8 mouse cellular contexts compared by ENCODE assay signal in the genomic region with DNA sequence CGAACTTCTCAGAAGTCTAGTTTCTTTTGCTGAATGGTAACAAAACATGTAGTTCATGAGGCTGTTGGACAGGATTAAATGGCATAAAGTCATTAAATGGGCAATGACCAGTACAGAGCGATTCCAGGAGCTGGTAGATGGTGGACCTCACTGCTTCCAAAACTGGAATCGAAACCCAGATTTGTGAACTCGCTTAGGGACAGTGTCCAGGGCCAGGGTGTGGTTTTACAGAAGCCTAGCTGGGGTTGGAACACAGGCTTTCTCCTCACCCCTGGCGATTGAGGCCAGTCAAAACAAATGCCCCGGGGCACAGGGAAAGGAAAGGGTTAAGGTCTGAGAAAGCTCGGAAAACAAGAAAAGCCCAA. TPM values are rescaled to one million over a fixed set of nuclear protein-coding genes. Genes with fewer than 3 reads are reported as not detected.
DNase-seq lines count a peak whose midpoint lies in the region; ATAC-seq and TF ChIP-seq lines count a peak whose summit lies in the region.

No protein-coding gene starts in this region.

- H3K79me2 ChIP-seq in heart, adult 2 months (replicated peaks; ENCODE audit: control insufficient read depth, insufficient read depth, low read length): no peaks in the 10 kb centered on the region

- peak overlapping the region; percentile 85 for H3K9ac ChIP-seq in heart, adult 2 months (ENCODE audit: low read depth, low read length)
- no peak overlapping the region for H3K9ac ChIP-seq in neural tube, embryonic 11.5 days (ENCODE audit: low read length)
- no peak overlapping the region for H3K9ac ChIP-seq in liver, embryonic 14.5 days (replicated peaks)

- no peak for TF ChIP-seq CTCF in heart, adult 2 months (IDR thresholded peaks at IDR 0.05)
- TF ChIP-seq CTCF in liver, embryonic 14.5 days (IDR thresholded peaks at IDR 0.05; ENCODE audit: low read depth): no peak

- peak overlapping the region; percentile 86 for H3K4me3 ChIP-seq in heart, adult 2 months
- H3K4me3 ChIP-seq in neural tube, embryonic 11.5 days (ENCODE audit: low read depth, low read length): peak overlapping the region; percentile 89
- peak overlapping the region in 1 of 2 experiments; percentile 18; a peak in 2 of 4 replicates for H3K4me3 ChIP-seq in liver, embryonic 14.5 days (ENCODE audit: insufficient read depth in 1 of 2, low read depth in 2 of 2, low read length in 2 of 2)

- WGBS in heart, adult 2 months: 34% methylated on average over 7 of the region's 7 CpGs
- 16% methylated on average over 7 of the region's 7 CpGs for WGBS in neural tube, embryonic 11.5 days
- 27% methylated on average over 7 of the region's 7 CpGs for WGBS in liver, embryonic 14.5 days (ENCODE audit: insufficient replicate concordance)

- peak overlapping the region; percentile 81 for H3K27ac ChIP-seq in heart, adult 2 months
- no peak overlapping the region for H3K27ac ChIP-seq in neural tube, embryonic 11.5 days (ENCODE audit: low read depth, low read length)
- no peak overlapping the region for H3K27ac ChIP-seq in liver, embryonic 14.5 days

- 0 out of 2 replicates have a peak, but pooled peaks cover 2% of the 10 kb centered on the region for H3K27me3 ChIP-seq in heart, adult 2 months (ENCODE audit: control insufficient read depth, insufficient read depth, low read length)
- H3K27me3 ChIP-seq in neural tube, embryonic 11.5 days (ENCODE audit: control insufficient read depth, insufficient read depth, low read length): no peaks in the 10 kb centered on the region
- peaks cover 30% of the 10 kb centered on the region for H3K27me3 ChIP-seq in liver, embryonic 14.5 days (ENCODE audit: control insufficient read depth, insufficient read depth, low read length)

- no peak for TF ChIP-seq EP300 in heart, adult 2 months (IDR thresholded peaks at IDR 0.05; ENCODE audit: insufficient read depth, low read depth, low read length)
- TF ChIP-seq EP300 in liver, embryonic 14.5 days (IDR thresholded peaks at IDR 0.05; ENCODE audit: low read depth): no peak

- DNase-seq in heart, adult 2 months: no peak
- DNase-seq in heart, adult 11 months: no peak
- DNase-seq in neural tube, embryonic 11.5 days (ENCODE audit: low spot score): no peak
- no peak for DNase-seq in neural tube, embryonic 10.5 days (ENCODE audit: extremely low spot score, low spot score)
- no peak for DNase-seq in liver, embryonic 14.5 days (ENCODE audit: low read depth in 3 of 3, low spot score in 3 of 3)
- DNase-seq in B cell, adult 2 months: no peak
- no peak for DNase-seq in frontal cortex, postnatal 10 days (ENCODE audit: low spot score in 2 of 2)
- no peak for DNase-seq in urinary bladder, postnatal 10 days (ENCODE audit: low spot score)

- H3K36me3 ChIP-seq in heart, adult 2 months (ENCODE audit: control insufficient read depth, insufficient read depth, low read length): no peaks in the 10 kb centered on the region; the same call in 1 of the 2 replicates
- H3K36me3 ChIP-seq in neural tube, embryonic 11.5 days (ENCODE audit: control insufficient read depth, insufficient read depth, low read length): no peaks in the 10 kb centered on the region
- no peaks in the 10 kb centered on the region for H3K36me3 ChIP-seq in liver, embryonic 14.5 days (replicated peaks; ENCODE audit: control insufficient read depth, insufficient read depth, low read depth)

- no peaks in the 10 kb centered on the region for H3K9me3 ChIP-seq in neural tube, embryonic 11.5 days (ENCODE audit: control insufficient read depth, low read length)
- H3K9me3 ChIP-seq in liver, embryonic 14.5 days (ENCODE audit: control insufficient read depth, low read length): no peaks in the 10 kb centered on the region

- H3K4me2 ChIP-seq in neural tube, embryonic 11.5 days (ENCODE audit: low read depth): peak overlapping the region; percentile 71
- peak overlapping the region; percentile 59 for H3K4me2 ChIP-seq in liver, embryonic 14.5 days (ENCODE audit: low read depth)

- intact Hi-C loops in heart, adult 2 months (cut with DNase I): no loop called here

- no peak for TF ChIP-seq POLR2A in heart, adult 2 months (IDR thresholded peaks at IDR 0.05; ENCODE audit: insufficient read depth, low read depth, low read length)

- no peak for ATAC-seq in neural tube, embryonic 11.5 days (ENCODE audit: insufficient read depth, low FRiP score, low TSS enrichment)
- no peak for ATAC-seq in liver, embryonic 14.5 days (ENCODE audit: insufficient read depth)

- peaks cover 2% of the 10 kb centered on the region for H3K4me1 ChIP-seq in heart, adult 2 months (ENCODE audit: control insufficient read depth, insufficient read depth, low read length)
- H3K4me1 ChIP-seq in neural tube, embryonic 11.5 days (ENCODE audit: control insufficient read depth, insufficient read depth, low read length): peaks cover 4% of the 10 kb centered on the region; the same call in 1 of the 2 replicates
- no peaks in the 10 kb centered on the region for H3K4me1 ChIP-seq in liver, embryonic 14.5 days (replicated peaks; ENCODE audit: control insufficient read depth in 2 of 2, insufficient read depth in 2 of 2, low read length in 1 of 2)

RNA-seq across cellular contexts. Expression of gene Fam181b, which starts 0.3 kb away (rescaled TPM):
- total RNA-seq in heart, adult 2 months (2021): 1 to 10 TPM; 4.4 to 5.0 TPM
- polyA plus RNA-seq in heart, adult 2 months (2012; rRNA removed): 1.3 and 1.4 TPM in 2 replicates
- 56.0 and 62.8 TPM in 2 replicates for polyA plus RNA-seq in neural tube, embryonic 11.5 days (2014; fragmentation: Nextera tagmentation; extraction: Ambion mirVana)
- 0.06 TPM in 2 replicates for polyA plus RNA-seq in liver, embryonic 14.5 days (2012; rRNA removed)
- polyA plus RNA-seq in liver, embryonic 14.5 days (2014; fragmentation: Nextera tagmentation; extraction: Ambion mirVana): not detected in 2 replicates

Comparison
In these comparisons a context has a peak if more than half of its experiments do, and no peak if none do; other contexts are left out.
1. RNA of gene Fam181b, which starts 0.3 kb away (polyA plus RNA-seq): 56.0 to 62.8 TPM in neural tube, embryonic 11.5 days; 1.3 to 1.4 TPM in heart, adult 2 months and 0.06 TPM in liver, embryonic 14.5 days; every median in the first group is over 10 times any median in the second.